Mouse (Mus musculus) bone marrow macrophage, adult 2 months (primary cell): ENCODE measurements around the gene Sec1.

Experiments used
- CTCF ChIP-seq: IDR thresholded peaks from 2 replicates; pipeline ENCODE4 v1.5.1; 2012; ENCODE audit warnings: low read depth, mild to moderate bottlenecking, low read length, moderate library complexity
- POLR2A ChIP-seq: IDR thresholded peaks from 2 replicates; pipeline ENCODE4 v1.6.1; 2012; ENCODE audit warnings: mild to moderate bottlenecking, low read depth, low read length, borderline replicate concordance

GRCm38 (mm10) chr7:45679966-45680621 lies 14.1 kb downstream of the Sec1 start:
- TF ChIP-seq CTCF, result no peak
- TF ChIP-seq POLR2A, result no peak
